Mouse (Mus musculus) left cerebral cortex, postnatal 14 days (tissue): ENCODE data around the gene Fes. TPM values are rescaled to one million over a fixed set of nuclear protein-coding genes. Genes with fewer than 3 reads are reported as not detected.

Experiments used
- DNase-seq, 2 experiments: peaks; one replicate each; pipeline ENCODE4 v3.0.0; 2021 to 2022; ENCODE audit warnings: low spot score in 2 of 2, mixed read lengths in 1 of 2
- intact Hi-C: fragments of 180-260 bp; cut with DNase I; formaldehyde crosslinking; loops from one replicate; pipeline ENCODE4 v1.15.1; 2025
- total RNA-seq, 2 experiments: library from RNA; stranded (reverse); gene quantifications; 2 replicates each; pipeline ENCODE4 v1.2.3; 2021

The Fes gene
- total RNA-seq, 2 experiments from 2014 or later = 5.6 to 6.7 TPM

DNA sequence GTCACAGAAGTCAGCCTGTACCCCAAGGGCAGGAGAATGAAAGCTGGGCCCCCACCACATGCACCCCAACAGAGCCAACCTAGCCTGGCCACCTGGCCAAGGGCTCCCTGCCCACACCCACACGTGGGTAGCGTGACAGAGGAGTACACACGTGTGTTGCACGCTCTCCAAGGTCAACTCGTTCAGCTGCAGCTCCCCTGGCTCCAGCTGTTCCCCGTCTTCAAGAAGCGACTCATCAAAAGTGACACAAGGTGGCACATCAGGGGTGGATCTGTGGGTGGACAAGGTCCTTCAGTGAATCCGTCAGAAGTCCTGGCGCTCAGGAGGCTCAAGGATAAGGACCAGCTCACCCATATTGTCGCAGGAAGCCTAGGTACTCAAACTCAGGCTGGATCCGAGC lies 4.8 kb downstream of the Fes start:
- no peak for DNase-seq
- intact Hi-C loops = loop anchor here (10.0 kb wide), 1 partner anchor 312 kb away; no protein-coding TSS in a partner anchor

GRCm38 (mm10) chr7:80379531-80379930 lies 8.2 kb downstream of the Fes start:
- intact Hi-C loops = loop anchor here (10.0 kb wide), 1 partner anchor 235 kb away; no protein-coding TSS in a partner anchor
- DNase-seq = no peak

DNA sequence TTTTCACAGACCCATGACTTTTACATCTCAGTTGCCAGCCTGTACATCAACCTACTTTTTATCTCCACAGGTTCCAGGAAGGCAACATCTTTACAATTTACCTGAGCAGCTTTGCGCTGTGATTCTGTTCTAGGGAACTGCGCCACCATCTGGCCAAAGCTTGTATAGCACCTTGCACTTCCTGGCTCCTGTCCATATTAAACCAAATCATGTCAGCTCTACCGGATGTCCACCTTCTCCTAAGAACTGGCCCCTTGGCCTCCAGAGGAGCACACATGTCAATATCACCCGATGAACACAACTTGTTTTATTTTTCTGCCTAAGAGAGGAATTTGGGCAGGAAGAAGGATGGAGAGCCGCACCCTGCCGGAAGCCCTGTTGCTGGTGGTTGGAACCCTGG lies 10.3 kb downstream of the Fes start:
- peak; percentile 68 to 71 for DNase-seq
- intact Hi-C loops = loop anchor here (10.0 kb wide), 1 partner anchor 233 kb away; no protein-coding TSS in a partner anchor

DNA sequence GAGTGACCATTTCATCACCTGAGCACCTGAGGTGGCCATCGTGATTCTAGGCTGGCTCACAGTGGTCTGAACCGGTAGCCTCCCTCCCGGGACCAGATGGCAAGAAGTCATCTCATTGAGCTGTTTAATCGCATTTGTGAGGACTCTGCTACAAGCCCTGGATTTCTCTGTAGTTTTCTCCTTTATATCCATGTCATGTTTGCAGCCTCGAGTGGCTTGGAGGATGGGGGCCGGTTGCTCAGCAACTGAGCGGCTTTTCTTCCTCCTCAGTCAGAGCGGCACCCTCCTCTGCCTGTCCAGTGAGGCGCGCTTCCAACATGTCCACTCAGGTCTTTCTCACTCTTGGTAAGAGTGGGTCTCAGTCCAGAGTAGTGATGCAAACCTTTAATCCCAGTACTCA lies 11.6 kb downstream of the Fes start:
- intact Hi-C loops = loop anchor here (10.0 kb wide), 1 partner anchor 231 kb away; no protein-coding TSS in a partner anchor
- DNase-seq = no peak

GRCm38 (mm10) chr7:80375376-80376039 lies 12.2 kb downstream of the Fes start:
- no peak for DNase-seq
- intact Hi-C loops = loop anchor here (10.0 kb wide), 1 partner anchor 231 kb away; no protein-coding TSS in a partner anchor

DNA sequence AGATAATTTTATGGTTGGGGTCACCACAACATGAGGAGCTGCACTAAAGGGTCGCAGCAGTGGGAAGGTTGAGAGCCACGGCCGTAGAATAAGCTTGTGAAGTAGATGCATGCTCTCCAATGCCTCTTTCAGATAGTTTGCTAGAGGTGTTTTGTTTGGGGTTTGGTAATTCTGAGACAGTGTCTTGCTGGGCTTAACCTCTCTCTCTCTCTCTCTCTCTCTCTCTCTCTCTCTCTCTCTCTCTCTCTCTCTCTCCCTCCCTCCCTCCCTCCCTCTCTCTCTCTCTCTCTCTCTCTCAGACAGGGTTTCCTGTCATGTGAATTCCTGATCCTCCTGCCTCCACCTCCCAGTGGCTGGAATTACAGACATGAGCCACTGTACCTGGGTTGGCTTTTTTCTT lies 13.0 kb downstream of the Fes start:
- intact Hi-C loops = loop anchor here (10.0 kb wide), 1 partner anchor 230 kb away; no protein-coding TSS in a partner anchor
- DNase-seq = no peak

GRCm38 (mm10) chr7:80374280-80374679 lies 13.5 kb downstream of the Fes start:
- DNase-seq = no peak
- intact Hi-C loops = loop anchor here (10.0 kb wide), 1 partner anchor 229 kb away; no protein-coding TSS in a partner anchor

GRCm38 (mm10) chr7:80373850-80374249 lies 13.9 kb downstream of the Fes start:
- intact Hi-C loops = loop anchor here (10.0 kb wide), 1 partner anchor 229 kb away; no protein-coding TSS in a partner anchor
- no peak for DNase-seq

DNA sequence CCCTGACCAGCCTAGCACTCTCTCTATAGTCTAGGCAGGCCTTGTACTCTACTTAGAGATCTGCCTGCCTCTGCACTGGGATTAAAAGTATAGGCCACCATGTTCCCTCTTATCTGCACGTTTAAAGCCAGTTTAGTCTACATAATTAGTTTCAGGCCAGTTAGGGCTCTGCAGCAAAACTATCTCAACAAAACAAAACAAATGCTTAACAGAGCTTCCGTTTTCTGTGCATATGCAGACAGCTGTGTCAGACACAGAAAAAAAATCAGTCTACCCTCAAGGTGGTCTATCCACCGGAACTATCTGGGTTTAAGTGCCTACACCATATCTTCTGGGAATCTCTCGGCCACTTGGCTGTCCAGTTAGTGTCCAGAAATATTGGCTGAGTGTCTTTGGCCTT lies 14.4 kb downstream of the Fes start:
- intact Hi-C loops = loop anchor here (10.0 kb wide), 1 partner anchor 229 kb away; no protein-coding TSS in a partner anchor
- DNase-seq = no peak

DNA sequence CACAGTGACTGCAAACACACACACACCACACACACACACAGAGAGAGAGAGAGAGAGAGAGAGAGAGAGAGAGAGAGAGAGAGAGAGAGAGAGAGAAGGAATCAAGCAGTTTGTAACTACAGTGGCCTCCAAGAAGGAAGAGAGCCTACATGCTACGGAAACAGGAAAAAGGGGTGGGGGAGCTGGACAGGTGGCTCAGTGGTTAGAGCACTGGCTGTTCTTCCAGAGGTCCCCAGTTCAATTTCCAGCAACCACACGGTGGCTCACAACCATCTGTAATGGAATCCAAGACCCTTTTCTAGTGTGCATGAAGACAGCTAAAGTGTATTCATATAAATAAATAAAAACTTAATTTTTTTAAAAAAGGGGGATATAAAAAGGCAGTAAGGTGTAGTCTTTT lies 15.1 kb downstream of the Fes start:
- DNase-seq = no peak
- intact Hi-C loops = loop anchor here (10.0 kb wide), 1 partner anchor 228 kb away; no protein-coding TSS in a partner anchor

DNA sequence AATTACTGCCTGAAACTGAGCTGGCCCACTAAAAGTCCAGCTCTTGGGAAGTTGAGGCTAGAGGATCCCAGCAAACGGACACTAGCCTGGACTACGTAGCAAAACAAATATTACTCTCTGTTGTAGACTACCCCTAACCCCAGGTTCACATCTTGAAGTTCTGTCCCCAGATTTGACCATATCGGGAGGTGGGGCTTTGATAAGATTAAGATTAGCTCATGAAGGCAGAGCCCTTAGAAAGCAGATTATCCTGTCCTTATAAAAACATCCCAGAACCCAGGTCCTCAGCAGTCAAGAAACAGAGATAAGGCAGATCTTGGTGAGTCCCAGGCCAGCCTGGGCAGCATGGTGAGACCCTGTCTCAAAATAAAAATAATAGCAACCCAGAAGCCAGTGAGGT lies 15.6 kb downstream of the Fes start:
- intact Hi-C loops = loop anchor here (10.0 kb wide), 1 partner anchor 227 kb away; no protein-coding TSS in a partner anchor
- no peak for DNase-seq

- peak; percentile 67 to 79 for DNase-seq
- intact Hi-C loops = loop anchor here (2.0 to 10.0 kb wide), 2 partner anchors 30 to 226 kb away; partner anchors contain the start of gene Unc45a
These were observed 16.6 kb downstream of the Fes start, which contains the start of gene Man2a2 for GRCm38 (mm10) chr7:80371041-80371751. Gene Man2a2, minus strand, starts transcription at chr7:80371375.

GRCm38 (mm10) chr7:80370649-80371040 lies 17.1 kb downstream of the Fes start:
- intact Hi-C loops = loop anchor here (2.0 to 10.0 kb wide), 2 partner anchors 30 to 226 kb away; partner anchors contain the start of gene Unc45a
- DNase-seq = peak; percentile 84 to 87

GRCm38 (mm10) chr7:80369967-80370431 lies 17.7 kb downstream of the Fes start:
- DNase-seq = no peak
- intact Hi-C loops = loop anchor here (2.0 to 10.0 kb wide), 2 partner anchors 29 to 225 kb away; partner anchors contain the start of gene Unc45a

DNA sequence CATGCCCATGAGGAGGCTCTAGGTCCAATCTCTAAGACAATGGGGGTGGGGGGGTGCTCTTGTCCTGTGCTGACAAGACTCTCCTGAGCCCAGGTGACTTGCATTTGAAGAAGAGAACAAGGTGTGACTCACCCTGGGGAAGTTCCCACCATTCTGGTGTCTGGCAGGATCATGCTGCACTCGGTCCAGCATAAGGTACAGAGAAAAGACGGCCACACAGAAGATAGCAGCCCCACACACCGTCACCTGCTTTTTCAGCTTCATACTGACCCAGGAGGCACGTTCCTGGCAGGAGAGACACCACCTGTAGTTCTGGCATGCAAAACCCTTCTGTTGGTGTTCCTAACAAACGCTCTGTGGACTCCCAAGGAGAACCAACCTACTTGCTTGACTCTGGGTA lies 18.3 kb downstream of the Fes start:
- intact Hi-C loops = no loop called here
- DNase-seq = no peak

DNA sequence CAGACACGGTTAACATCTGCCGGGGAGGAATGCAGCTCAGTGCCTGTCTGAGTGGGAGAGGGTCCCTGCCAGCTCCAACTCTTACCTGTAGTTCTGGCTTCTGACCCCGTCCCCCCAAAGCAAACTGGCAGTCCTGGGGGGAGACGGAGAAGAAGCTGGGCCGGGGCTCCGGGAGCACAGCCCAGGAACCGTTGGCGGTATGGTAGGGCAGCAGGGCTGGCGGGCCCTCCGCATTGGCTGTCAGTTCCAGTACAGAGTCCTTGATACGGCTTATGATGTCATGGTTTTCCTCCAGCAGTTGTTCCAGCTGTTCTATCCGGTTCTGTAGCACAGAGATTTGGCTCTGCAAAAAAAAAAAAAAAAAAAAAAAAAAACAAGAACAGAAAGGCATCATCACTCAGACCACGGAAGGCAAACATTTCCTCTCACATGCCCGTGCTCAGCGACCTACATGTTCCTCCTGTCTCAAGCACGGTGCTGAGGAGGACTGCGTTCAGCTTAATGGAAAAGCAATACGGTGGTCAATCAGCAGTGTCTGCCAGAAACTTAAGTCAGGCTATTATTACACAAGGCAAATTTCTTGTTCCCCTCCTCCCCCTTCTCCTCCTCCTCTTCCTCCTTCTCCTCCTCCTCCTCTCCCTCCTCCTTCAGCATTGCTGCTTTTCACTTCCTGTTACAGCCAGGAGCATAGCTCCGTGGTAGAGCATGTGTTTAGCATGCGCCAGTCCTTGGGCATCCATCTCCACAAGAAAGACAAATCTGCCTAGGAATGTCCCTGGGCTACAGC lies 18.9 kb downstream of the Fes start:
- intact Hi-C loops = no loop called here
- no peak for DNase-seq

- no peak for DNase-seq
- intact Hi-C loops = no loop called here
These were observed 19.7 kb downstream of the Fes start for GRCm38 (mm10) chr7:80368009-80368408.

- DNase-seq = no peak
- intact Hi-C loops = no loop called here
These were observed 20.5 kb downstream of the Fes start for GRCm38 (mm10) chr7:80367232-80367631.

- intact Hi-C loops = no loop called here
- no peak for DNase-seq
These were observed 22.0 kb downstream of the Fes start for GRCm38 (mm10) chr7:80365759-80366158.
